9 mouse cellular contexts compared by ENCODE assay signal in the genomic region with DNA sequence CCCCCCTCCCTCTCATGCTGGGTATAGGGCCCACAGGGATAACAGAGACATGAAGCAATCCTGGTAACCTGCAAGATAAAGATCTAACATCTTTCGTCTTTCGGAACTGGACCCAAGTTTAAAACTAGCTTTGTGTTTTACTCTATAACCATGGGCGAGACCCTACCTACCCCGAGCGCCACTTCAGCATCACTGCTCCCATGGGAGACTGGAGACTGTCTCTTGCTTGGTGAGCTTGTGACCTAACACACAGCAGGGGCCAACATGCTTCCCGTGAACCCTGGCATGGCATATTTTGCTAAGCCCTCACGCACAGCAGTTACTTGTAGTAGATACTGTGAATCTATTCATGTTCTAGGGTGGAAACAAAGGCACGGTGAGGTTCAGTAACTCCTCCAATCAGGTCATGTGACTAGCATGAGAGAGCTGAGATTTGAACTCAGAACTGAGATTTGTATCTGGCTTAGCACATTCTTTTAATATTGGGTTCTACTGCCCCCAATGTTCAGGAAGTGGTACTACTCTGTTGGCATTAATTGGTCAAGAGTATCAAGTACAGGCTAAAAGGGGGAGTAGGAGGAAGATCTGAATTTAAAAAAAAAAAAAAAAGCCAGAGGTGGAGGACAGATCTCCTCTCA. TPM values are rescaled to one million over a fixed set of nuclear protein-coding genes. Genes with fewer than 3 reads are reported as not detected.
A peak's percentile ranks its signal among the peaks of the same experiment; 100 is the strongest.
DNase-seq lines count a peak whose midpoint lies in the region; ATAC-seq and TF ChIP-seq lines count a peak whose summit lies in the region.
"Had no signal": no experiment of that assay in that cellular context is flagged by ENCODE, and none has a peak within 500 bp of the region (broad histone marks: within the 10 kb centered on the region; RNA-seq: fewer than 3 reads in every experiment).

No protein-coding gene starts in this region.

- intact Hi-C loops in heart, postnatal 25 days (cut with DNase I): no loop called here

- no peak for ATAC-seq in heart, embryonic 13.5 days (ENCODE audit: extremely low read depth, insufficient number of reproducible peaks, low FRiP score, low TSS enrichment)
- ATAC-seq in limb, embryonic 13.5 days (ENCODE audit: low FRiP score, low read depth): no peak

- 86% methylated on average over 8 of the region's 8 CpGs for WGBS in heart, embryonic 13.5 days
- 92% methylated on average over 8 of the region's 8 CpGs for WGBS in embryonic facial prominence, embryonic 10.5 days
- 93% methylated on average over 8 of the region's 8 CpGs for WGBS in limb, embryonic 13.5 days
- WGBS in thymus, adult 2 months: 94% methylated on average over 8 of the region's 8 CpGs

- H3K27me3 ChIP-seq in heart, embryonic 13.5 days (replicated peaks): peaks cover 27% of the 10 kb centered on the region
- peaks cover 58% of the 10 kb centered on the region for H3K27me3 ChIP-seq in embryonic facial prominence, embryonic 10.5 days (replicated peaks; ENCODE audit: low read depth, poor library complexity, severe bottlenecking)
- no peaks in the 10 kb centered on the region for H3K27me3 ChIP-seq in limb, embryonic 13.5 days
- no peaks in the 10 kb centered on the region for H3K27me3 ChIP-seq in thymus, adult 2 months (ENCODE audit: control insufficient read depth, insufficient read depth, low read length)

- H3K27ac ChIP-seq in heart, embryonic 13.5 days (replicated peaks): no peak overlapping the region
- no peak overlapping the region for H3K27ac ChIP-seq in embryonic facial prominence, embryonic 10.5 days (replicated peaks)
- no peak overlapping the region for H3K27ac ChIP-seq in limb, embryonic 13.5 days
- no peak overlapping the region for H3K27ac ChIP-seq in thymus, adult 2 months (ENCODE audit: control insufficient read depth, insufficient read depth, low read length)

- H3K36me3 ChIP-seq in heart, embryonic 13.5 days: no peaks in the 10 kb centered on the region
- H3K36me3 ChIP-seq in embryonic facial prominence, embryonic 10.5 days (replicated peaks): no peaks in the 10 kb centered on the region
- H3K36me3 ChIP-seq in limb, embryonic 13.5 days: no peaks in the 10 kb centered on the region
- H3K36me3 ChIP-seq in thymus, adult 2 months (ENCODE audit: control insufficient read depth, insufficient read depth, low read length): no peaks in the 10 kb centered on the region

- no peaks in the 10 kb centered on the region for H3K9me3 ChIP-seq in heart, embryonic 13.5 days
- no peaks in the 10 kb centered on the region for H3K9me3 ChIP-seq in embryonic facial prominence, embryonic 10.5 days
- no peaks in the 10 kb centered on the region for H3K9me3 ChIP-seq in limb, embryonic 13.5 days

- no peak for TF ChIP-seq CTCF in thymus, adult 2 months (IDR thresholded peaks at IDR 0.05; ENCODE audit: borderline replicate concordance, control insufficient read depth, extremely low read depth, insufficient read depth, low read length, poor library complexity)

- no peak overlapping the region for H3K9ac ChIP-seq in heart, embryonic 13.5 days
- no peak overlapping the region for H3K9ac ChIP-seq in limb, embryonic 13.5 days

- H3K4me1 ChIP-seq in heart, embryonic 13.5 days: peaks cover 21% of the 10 kb centered on the region
- H3K4me1 ChIP-seq in embryonic facial prominence, embryonic 10.5 days: peaks cover 54% of the 10 kb centered on the region
- peaks cover 49% of the 10 kb centered on the region for H3K4me1 ChIP-seq in limb, embryonic 13.5 days
- peaks cover 62% of the 10 kb centered on the region for H3K4me1 ChIP-seq in thymus, adult 2 months (replicated peaks; ENCODE audit: control insufficient read depth, insufficient read depth, low read length)

- no peak overlapping the region for H3K4me3 ChIP-seq in heart, embryonic 13.5 days
- H3K4me3 ChIP-seq in embryonic facial prominence, embryonic 10.5 days: peak overlapping the region; percentile 70; the same call in 1 of the 2 replicates
- H3K4me3 ChIP-seq in limb, embryonic 13.5 days: peak overlapping the region; percentile 71
- H3K4me3 ChIP-seq in thymus, adult 2 months (ENCODE audit: control insufficient read depth, insufficient read depth, low read length): no peak overlapping the region

- DNase-seq in heart, postnatal 25 days (ENCODE audit: low spot score): no peak
- peak; percentile 24 for DNase-seq in 416B (ENCODE audit: low read depth)
- no peak for DNase-seq in embryonic facial prominence, embryonic 10.5 days (ENCODE audit: low spot score)
- no peak for DNase-seq in thymus, postnatal 0 days (ENCODE audit: low spot score)
- no peak for DNase-seq in thymus, adult 2 months
- no peak for DNase-seq in thymus, postnatal 10 days (ENCODE audit: low spot score in 2 of 2)

- TF ChIP-seq POLR2A in thymus, adult 2 months (IDR thresholded peaks at IDR 0.05; ENCODE audit: control insufficient read depth, extremely low read depth, insufficient read depth, low read length, poor library complexity): no peak

- H3K4me2 ChIP-seq in heart, embryonic 13.5 days: peak overlapping the region; percentile 75
- H3K4me2 ChIP-seq in limb, embryonic 13.5 days (replicated peaks): peak overlapping the region; percentile 84

RNA-seq across cellular contexts. Expression of a gene that starts 1.9 kb away (rescaled TPM):
- polyA plus RNA-seq in heart, embryonic 13.5 days (2015; fragmentation: Nextera tagmentation; extraction: Ambion mirVana): 1.5 and 2.1 TPM in 2 replicates
- total RNA-seq in heart, postnatal 25 days (2021): 1 to 10 TPM; 1.1 TPM
- polyA plus RNA-seq in embryonic facial prominence, embryonic 10.5 days (2016; fragmentation: Nextera tagmentation; extraction: Ambion mirVana): 6.7 and 7.3 TPM in 2 replicates
- polyA plus RNA-seq in limb, embryonic 13.5 days (2015; fragmentation: Nextera tagmentation; extraction: Ambion mirVana): 7.0 and 7.2 TPM in 2 replicates
- polyA plus RNA-seq in thymus, postnatal 0 days (2015; fragmentation: Nextera tagmentation; extraction: Ambion mirVana): 5.4 and 6.6 TPM in 2 replicates
- polyA plus RNA-seq in thymus, adult 2 months (2012; rRNA removed): 5.2 and 9.8 TPM in 2 replicates

RNA-seq across cellular contexts. Expression of a gene that starts 18.8 kb away (rescaled TPM):
- polyA plus RNA-seq in heart, embryonic 13.5 days (2015; fragmentation: Nextera tagmentation; extraction: Ambion mirVana): 0.17 and 0.44 TPM in 2 replicates
- 1 to 10 TPM; 2.5 to 2.8 TPM for total RNA-seq in heart, postnatal 25 days (2021)
- polyA plus RNA-seq in embryonic facial prominence, embryonic 10.5 days (2016; fragmentation: Nextera tagmentation; extraction: Ambion mirVana): 0.48 and 0.79 TPM in 2 replicates
- 0.11 and 0.13 TPM in 2 replicates for polyA plus RNA-seq in limb, embryonic 13.5 days (2015; fragmentation: Nextera tagmentation; extraction: Ambion mirVana)
- polyA plus RNA-seq in thymus, postnatal 0 days (2015; fragmentation: Nextera tagmentation; extraction: Ambion mirVana): 8.0 and 9.1 TPM in 2 replicates
- polyA plus RNA-seq in thymus, adult 2 months (2012; rRNA removed): 20.5 and 26.2 TPM in 2 replicates
- polyA plus RNA-seq: heart, embryonic 14.5 days had no signal

RNA-seq across cellular contexts. Expression of a gene that starts 40.5 kb away (rescaled TPM):
- polyA plus RNA-seq in heart, embryonic 13.5 days (2015; fragmentation: Nextera tagmentation; extraction: Ambion mirVana): 0.17 and 0.23 TPM in 2 replicates
- total RNA-seq in heart, postnatal 25 days (2021): under 1 TPM; 0.26 to 0.84 TPM
- 0.96 and 1.4 TPM in 2 replicates for polyA plus RNA-seq in embryonic facial prominence, embryonic 10.5 days (2016; fragmentation: Nextera tagmentation; extraction: Ambion mirVana)
- polyA plus RNA-seq in limb, embryonic 13.5 days (2015; fragmentation: Nextera tagmentation; extraction: Ambion mirVana): 1.2 and 1.5 TPM in 2 replicates
- polyA plus RNA-seq in thymus, postnatal 0 days (2015; fragmentation: Nextera tagmentation; extraction: Ambion mirVana): 7.2 and 8.1 TPM in 2 replicates
- 2.5 and 3.5 TPM in 2 replicates for polyA plus RNA-seq in thymus, adult 2 months (2012; rRNA removed)

Comparison
In these comparisons a context has a peak if more than half of its experiments do, and no peak if none do; other contexts are left out.
1. H3K4me3 ChIP-seq: peak in embryonic facial prominence, embryonic 10.5 days (single experiment) and limb, embryonic 13.5 days (single experiment); none in heart, embryonic 13.5 days (single experiment) and thymus, adult 2 months (single experiment).